Mouse (Mus musculus) hindlimb bud, embryonic 11.5 days (tissue): Measurements from ENCODE around the gene Ppan.

Source experiments
- DNase-seq: peaks from one replicate; pipeline ENCODE4 v3.0.0-alpha.2; 2012; ENCODE audit warnings: low read depth, low spot score; ENCODE audit errors: extremely low spot score

The Ppan gene

GRCm38 (mm10) chr9:20878710-20879065 is 9.3 kb upstream of the Ppan start:
- no peak for DNase-seq

- DNase-seq: no peak
Measured at GRCm38 (mm10) chr9:20879097-20879792, 8.7 kb upstream of the Ppan start, which contains the start of gene Angptl6. Gene Angptl6 (minus strand): TSS chr9:20879727.

GRCm38 (mm10) chr9:20886563-20886962 is 1.4 kb upstream of the Ppan start:
- DNase-seq: no peak

GRCm38 (mm10) chr9:20887191-20887590 is 784 bp upstream of the Ppan start:
- DNase-seq: no peak

GRCm38 (mm10) chr9:20888386-20888765 is 401 bp downstream of the Ppan start:
- no peak for DNase-seq

- no peak for DNase-seq
Measured at GRCm38 (mm10) chr9:20889185-20890141, 1.5 kb downstream of the Ppan start.

GRCm38 (mm10) chr9:20890411-20890810 is 2.4 kb downstream of the Ppan start:
- no peak for DNase-seq

- no peak for DNase-seq
Measured at GRCm38 (mm10) chr9:20891339-20892103, 3.5 kb downstream of the Ppan start.

- DNase-seq: no peak
Measured at GRCm38 (mm10) chr9:20892104-20892653, 4.2 kb downstream of the Ppan start.

GRCm38 (mm10) chr9:20893069-20893468 is 5.1 kb downstream of the Ppan start:
- no peak for DNase-seq

- DNase-seq: no peak
Measured at GRCm38 (mm10) chr9:20893590-20894343, 5.8 kb downstream of the Ppan start.

- no peak for DNase-seq
Measured at GRCm38 (mm10) chr9:20894629-20895028, 6.7 kb downstream of the Ppan start.

- no peak for DNase-seq
Measured at GRCm38 (mm10) chr9:20895382-20895781, 7.4 kb downstream of the Ppan start.

GRCm38 (mm10) chr9:20897736-20898510 is 9.9 kb downstream of the Ppan start:
- no peak for DNase-seq

- DNase-seq: no peak
Measured at GRCm38 (mm10) chr9:20898511-20899073, 10.6 kb downstream of the Ppan start, which contains the start of gene Eif3g. Gene Eif3g (minus strand): TSS chr9:20898623.

- DNase-seq: no peak
Measured at GRCm38 (mm10) chr9:20901466-20902173, 13.6 kb downstream of the Ppan start.

- DNase-seq: no peak
Measured at GRCm38 (mm10) chr9:20902174-20902491, 14.2 kb downstream of the Ppan start.

- no peak for DNase-seq
Measured at GRCm38 (mm10) chr9:20909948-20910347, 22.0 kb downstream of the Ppan start.

GRCm38 (mm10) chr9:20916160-20916559 is 28.2 kb downstream of the Ppan start:
- no peak for DNase-seq
